Mouse (Mus musculus) MEL (cell line): Measurements from ENCODE around the gene Bcl11b. TPM values are rescaled to one million over a fixed set of nuclear protein-coding genes. Genes with fewer than 3 reads are reported as not detected.

Experiments used
- DNase-seq: peaks from one replicate; pipeline ENCODE4 v3.0.0; 2011; ENCODE audit warnings: low read depth, low spot score
- H3K27ac ChIP-seq: 2 replicates; pipeline ENCODE4 v1.5.1; 2012; ENCODE audit warnings: low read depth, mild to moderate bottlenecking, control low read depth, low read length, moderate library complexity; ENCODE audit not compliant: control insufficient read depth
- H3K27me3 ChIP-seq, 2 experiments: fragments of 150-350 bp in 1 of 2; sonication (generic) in 1 of 2; 2 replicates each; pipeline ENCODE4 v1.6.1; 2012; ENCODE audit warnings: low read length in 2 of 2, mild to moderate bottlenecking in 2 of 2, improper control_type of control experiment in 1 of 2, moderate library complexity in 1 of 2; ENCODE audit not compliant: insufficient read depth in 2 of 2, control insufficient read depth in 1 of 2
- H3K36me3 ChIP-seq, 2 experiments: 2 replicates each; pipeline ENCODE4 v1.6.1; 2012 to 2014; ENCODE audit warnings: low read length in 2 of 2, improper control_type of control experiment in 1 of 2, inconsistent platforms in 1 of 2, mild to moderate bottlenecking in 1 of 2; ENCODE audit not compliant: insufficient read depth in 2 of 2, control insufficient read depth in 1 of 2
- H3K4me1 ChIP-seq, 2 experiments: fragments of 150-350 bp in 1 of 2; sonication (generic) in 1 of 2; 2 replicates each; pipeline ENCODE4 v1.6.1; 2012; ENCODE audit warnings: low read length in 2 of 2, improper control_type of control experiment in 1 of 2, mild to moderate bottlenecking in 1 of 2; ENCODE audit not compliant: insufficient read depth in 2 of 2, control insufficient read depth in 1 of 2
- H3K4me3 ChIP-seq, 2 experiments: fragments of 150-350 bp in 1 of 2; sonication (generic) in 1 of 2; 2 replicates each; pipeline ENCODE4 v1.5.1; 2012; ENCODE audit warnings: low read depth in 2 of 2, low read length in 2 of 2, mild to moderate bottlenecking in 2 of 2, moderate library complexity in 2 of 2, control low read depth in 1 of 2, improper control_type of control experiment in 1 of 2; ENCODE audit not compliant: control insufficient read depth in 1 of 2, insufficient read depth in 1 of 2
- H3K79me2 ChIP-seq: 2 replicates; pipeline ENCODE4 v1.6.1; 2012; ENCODE audit warnings: mild to moderate bottlenecking, low read length, moderate library complexity; ENCODE audit not compliant: control insufficient read depth, poor library complexity, insufficient read depth
- H3K9ac ChIP-seq: 2 replicates; pipeline ENCODE4 v1.6.1; 2012; ENCODE audit warnings: low read depth, mild to moderate bottlenecking, control low read depth, low read length, moderate library complexity; ENCODE audit not compliant: control insufficient read depth, poor library complexity, severe bottlenecking
- H3K9me3 ChIP-seq: fragments of 150-350 bp; sonication (generic); replicated peaks from 2 replicates; pipeline ENCODE4 v1.6.1; 2012; ENCODE audit warnings: mild to moderate bottlenecking, low read length, improper control_type of control experiment, moderate library complexity; ENCODE audit not compliant: insufficient read depth
- BHLHE40 ChIP-seq: IDR thresholded peaks from 2 replicates; pipeline ENCODE4 v1.6.1; 2012; ENCODE audit warnings: low read depth, mild to moderate bottlenecking, inconsistent platforms, low read length, improper control_type of control experiment, borderline replicate concordance
- E2F4 ChIP-seq: IDR thresholded peaks from 2 replicates; pipeline ENCODE4 v1.6.1; 2011; ENCODE audit warnings: low read depth, low read length, improper control_type of control experiment, borderline replicate concordance
- ELF1 ChIP-seq: IDR thresholded peaks from 2 replicates; pipeline ENCODE4 v1.6.1; 2014; ENCODE audit warnings: low read depth, mild to moderate bottlenecking, inconsistent platforms, low read length, improper control_type of control experiment, moderate library complexity
- ETS1 ChIP-seq: IDR thresholded peaks from 2 replicates; pipeline ENCODE4 v1.6.1; 2012; ENCODE audit warnings: low read depth, mild to moderate bottlenecking, inconsistent platforms, low read length, improper control_type of control experiment, moderate library complexity
- GABPA ChIP-seq: IDR thresholded peaks from 2 replicates; pipeline ENCODE4 v1.6.1; 2012; ENCODE audit warnings: low read depth, mild to moderate bottlenecking, inconsistent platforms, low read length, improper control_type of control experiment, moderate library complexity
- GATA1 ChIP-seq: IDR thresholded peaks from 2 replicates; pipeline ENCODE4 v1.6.1; 2011; ENCODE audit warnings: low read depth, low read length, improper control_type of control experiment
- HCFC1 ChIP-seq: IDR thresholded peaks from 2 replicates; pipeline ENCODE4 v1.6.1; 2012; ENCODE audit warnings: low read depth, mild to moderate bottlenecking, inconsistent platforms, low read length, improper control_type of control experiment, moderate library complexity
- JUND ChIP-seq: IDR thresholded peaks from 2 replicates; pipeline ENCODE4 v1.6.1; 2011; ENCODE audit warnings: low read depth, mild to moderate bottlenecking, improper control_type of control experiment, low read length
- KAT2A ChIP-seq: conservative IDR thresholded peaks from 2 replicates; pipeline ENCODE4 v1.6.1; 2012; ENCODE audit warnings: low read depth, low read length, improper control_type of control experiment, inconsistent platforms
- MAX ChIP-seq: IDR thresholded peaks from 2 replicates; pipeline ENCODE4 v1.6.1; 2011; ENCODE audit warnings: low read length, improper control_type of control experiment
- MXI1 ChIP-seq: IDR thresholded peaks from 2 replicates; pipeline ENCODE4 v1.6.1; 2011; ENCODE audit warnings: mild to moderate bottlenecking, low read depth, low read length, improper control_type of control experiment
- MYB ChIP-seq: IDR thresholded peaks from 2 replicates; pipeline ENCODE4 v1.6.1; 2011; ENCODE audit warnings: mild to moderate bottlenecking, low read depth, low read length, improper control_type of control experiment
- NRF1 ChIP-seq: IDR thresholded peaks from 2 replicates; pipeline ENCODE4 v1.6.1; 2014; ENCODE audit warnings: low read depth, mild to moderate bottlenecking, inconsistent platforms, low read length, improper control_type of control experiment, moderate library complexity; ENCODE audit not compliant: poor library complexity, insufficient read depth, severe bottlenecking
- POLR2AphosphoS2 ChIP-seq: IDR thresholded peaks from 2 replicates; pipeline ENCODE4 v1.6.1; 2011; ENCODE audit warnings: low read length, improper control_type of control experiment
- POLR2AphosphoS5 ChIP-seq: IDR thresholded peaks from 2 replicates; pipeline ENCODE4 v1.6.1; 2012; ENCODE audit warnings: low read depth, borderline replicate concordance, mild to moderate bottlenecking, inconsistent platforms, low read length, moderate library complexity, mixed read lengths
- TAL1 ChIP-seq: IDR thresholded peaks from 2 replicates; pipeline ENCODE4 v1.6.1; 2012; ENCODE audit warnings: mild to moderate bottlenecking, inconsistent platforms, low read length, moderate library complexity, mixed read lengths
- TBP ChIP-seq: IDR thresholded peaks from 2 replicates; pipeline ENCODE4 v1.8.0; 2011; ENCODE audit warnings: low read depth, low read length, improper control_type of control experiment
- USF1 ChIP-seq: IDR thresholded peaks from 2 replicates; pipeline ENCODE4 v1.6.1; 2014; ENCODE audit warnings: low read depth, mild to moderate bottlenecking, inconsistent platforms, low read length, improper control_type of control experiment, moderate library complexity
- USF2 ChIP-seq, 2 experiments: IDR thresholded peaks; 2 replicates each; pipeline ENCODE4 v1.6.1; 2011 to 2012; ENCODE audit warnings: improper control_type of control experiment in 2 of 2, low read length in 2 of 2, borderline replicate concordance in 1 of 2, inconsistent platforms in 1 of 2, low read depth in 1 of 2, mild to moderate bottlenecking in 1 of 2; ENCODE audit not compliant: insufficient read depth in 1 of 2
- ZC3H11A ChIP-seq: IDR thresholded peaks from 2 replicates; pipeline ENCODE4 v1.6.1; 2012; ENCODE audit warnings: low read depth, mild to moderate bottlenecking, inconsistent platforms, low read length, improper control_type of control experiment
- ZKSCAN1 ChIP-seq: IDR thresholded peaks from 2 replicates; pipeline ENCODE4 v1.6.1; 2012; ENCODE audit warnings: low read depth, mild to moderate bottlenecking, inconsistent platforms, low read length, improper control_type of control experiment, moderate library complexity
- ZMIZ1 ChIP-seq: IDR thresholded peaks from 2 replicates; pipeline ENCODE4 v1.6.1; 2012; ENCODE audit warnings: low read depth, mild to moderate bottlenecking, inconsistent platforms, low read length, improper control_type of control experiment, moderate library complexity
- ZNF384 ChIP-seq: IDR thresholded peaks from 2 replicates; pipeline ENCODE4 v1.6.1; 2012; ENCODE audit warnings: low read depth, mild to moderate bottlenecking, inconsistent platforms, low read length, improper control_type of control experiment
- polyA plus RNA-seq, 2 experiments: library from polyadenylated mRNA; stranded (reverse) in 1 of 2; unstranded in 1 of 2; fragments of >175 nt in 1 of 2; fragments of >200 nt in 1 of 2; gene quantifications; 2 replicates each; pipeline versions ENCODE4 v1.2.1 to v1.2.4; 2012; ENCODE audit warnings: low replicate concordance in 2 of 2, low read depth in 1 of 2; ENCODE audit not compliant: insufficient read length in 2 of 2, insufficient read depth in 1 of 2, missing spikeins in 1 of 2
- total RNA-seq: library from RNA; depleted of rRNA; stranded (reverse); fragments of 300-350 nt; gene quantifications from 2 replicates; pipeline ENCODE4 v1.2.3, GENCODE M21; 2012

Gene Bcl11b
- total and polyA plus RNA-seq, 3 experiments: not detected

DNA sequence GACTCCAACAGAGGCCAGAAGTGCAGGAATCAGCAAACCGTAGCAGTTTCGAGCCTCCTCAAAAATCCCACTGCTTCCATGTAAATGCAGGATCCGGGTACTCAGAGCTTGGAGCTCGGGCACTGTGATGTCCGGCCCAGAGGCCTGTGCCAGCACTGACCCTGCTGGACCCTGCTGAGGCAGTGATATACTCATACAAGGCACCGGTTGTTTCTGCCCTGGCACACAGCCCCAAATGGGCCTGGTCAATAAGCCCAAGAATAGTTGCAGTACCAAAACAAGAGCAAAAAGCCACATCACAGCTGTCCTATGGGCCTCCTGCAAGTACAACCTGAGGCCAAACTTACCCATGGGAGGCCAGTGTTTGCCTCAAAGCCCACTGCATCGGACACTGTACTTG lies 36.4 kb downstream of the Bcl11b start:
- no peaks in the 10 kb centered on the region for H3K27me3 ChIP-seq
- DNase-seq: no peak
- H3K27ac ChIP-seq: no peak overlapping the region
- H3K9ac ChIP-seq: no peak overlapping the region
- TF ChIP-seq ELF1 (no peak), ZKSCAN1 (no peak), MYB (no peak), TAL1 (no peak), USF1 (no peak), NRF1 (no peak), MXI1 (no peak), E2F4 (no peak), ZNF384 (no peak), USF2 (IDR thresholded peaks at IDR 0.05; ENCODE audit: borderline replicate concordance in 1 of 2, insufficient read depth in 1 of 2, low read depth in 1 of 2, low read length in 2 of 2) (no peak), ETS1 (no peak), KAT2A (no peak), TBP (no peak), JUND (no peak), GATA1 (no peak), BHLHE40 (no peak), POLR2AphosphoS5 (no peak), HCFC1 (no peak)
- TF ChIP-seq, all 39 proteins: peak for 0
- Histone ChIP-seq H3K4me3 (no peak overlapping the region), H3K9me3 (no peaks in the 10 kb centered on the region), H3K4me1 (no peaks in the 10 kb centered on the region), H3K36me3 (no peaks in the 10 kb centered on the region), H3K79me2 (no peaks in the 10 kb centered on the region)

DNA sequence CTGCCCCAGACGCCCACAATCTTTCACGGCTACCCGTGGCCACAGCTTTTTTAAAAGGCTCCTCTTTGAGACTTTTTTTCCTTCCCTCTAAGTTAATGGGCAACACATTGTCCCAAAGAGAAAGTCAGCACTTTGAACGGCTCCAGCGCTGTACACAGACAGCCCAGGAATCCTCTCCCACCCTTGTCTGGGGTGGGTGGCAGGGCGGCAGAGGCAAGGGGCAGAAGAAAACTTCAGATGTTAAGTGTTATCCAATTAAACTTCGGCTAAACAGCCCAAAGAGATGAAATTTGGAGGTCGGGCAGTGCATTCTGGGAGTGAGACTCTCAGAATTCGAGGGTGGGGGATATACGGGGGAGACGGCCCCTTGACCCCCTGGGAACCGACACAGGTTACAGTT lies 38.3 kb downstream of the Bcl11b start:
- no peak overlapping the region for H3K4me3 ChIP-seq
- no peaks in the 10 kb centered on the region for H3K36me3 ChIP-seq
- no peak overlapping the region for H3K27ac ChIP-seq
- H3K9ac ChIP-seq: no peak overlapping the region
- no peaks in the 10 kb centered on the region for H3K79me2 ChIP-seq
- no peaks in the 10 kb centered on the region for H3K4me1 ChIP-seq
- H3K9me3 ChIP-seq: no peaks in the 10 kb centered on the region
- no peaks in the 10 kb centered on the region for H3K27me3 ChIP-seq
- TF ChIP-seq GATA1: no peak
- TF ChIP-seq ZC3H11A: no peak
- no peak for TF ChIP-seq MAX
- TF ChIP-seq ETS1: no peak
- no peak for TF ChIP-seq POLR2AphosphoS2
- no peak for TF ChIP-seq ZMIZ1
- no peak for TF ChIP-seq E2F4
- TF ChIP-seq GABPA: no peak
- no peak for DNase-seq
